In the genomic region with DNA sequence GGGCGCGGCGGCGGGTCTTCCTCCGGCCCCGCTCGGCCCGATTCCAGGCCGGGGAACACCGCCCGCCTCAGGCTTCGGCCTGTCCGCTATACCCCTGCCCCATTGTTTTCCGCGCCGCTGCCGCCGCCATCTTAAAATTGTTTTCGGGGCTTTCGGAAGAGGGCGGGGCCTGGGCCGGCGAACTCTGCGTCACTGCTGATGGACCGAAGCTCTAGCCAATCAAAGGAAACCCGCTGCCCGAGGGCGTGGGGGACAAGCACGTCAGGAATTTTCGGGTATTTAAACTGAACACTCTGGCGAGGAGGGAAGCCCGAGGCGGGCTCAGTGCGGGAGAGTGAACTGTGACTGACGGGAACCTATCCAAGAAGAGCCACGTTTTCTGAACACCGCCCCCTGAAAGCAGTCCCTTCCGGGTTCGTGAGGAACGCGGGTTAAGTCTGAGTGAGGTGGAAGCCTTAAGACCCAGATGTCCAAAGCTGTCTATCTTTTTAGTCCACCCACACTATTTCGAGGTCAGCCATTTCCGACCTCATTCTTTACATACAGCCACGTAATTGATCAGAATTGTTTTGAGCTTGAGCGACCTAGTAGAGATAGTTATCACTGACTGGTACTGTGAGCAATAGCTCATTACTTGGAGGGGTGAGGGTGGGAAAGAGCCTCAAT, we compare ENCODE assay signal across 8 mouse cellular contexts. TPM values are rescaled to one million over a fixed set of nuclear protein-coding genes. Genes with fewer than 3 reads are reported as not detected.
DNase-seq lines count a peak whose midpoint lies in the region; ATAC-seq and TF ChIP-seq lines count a peak whose summit lies in the region.

Maml1 (minus strand) TSS at position 122 of the 666 bp plus-strand sequence.

- TF ChIP-seq POLR2A in heart, adult 2 months (IDR thresholded peaks at IDR 0.05; ENCODE audit: insufficient read depth, low read depth, low read length): peak; percentile 97

- H3K4me2 ChIP-seq in embryonic facial prominence, embryonic 14.5 days (ENCODE audit: low read depth, low read length): peak within 1 kb of the TSS; percentile 86
- peak within 1 kb of the TSS; percentile 86 for H3K4me2 ChIP-seq in limb, embryonic 13.5 days (replicated peaks)
- peak within 1 kb of the TSS; percentile 62 for H3K4me2 ChIP-seq in midbrain, embryonic 16.5 days (ENCODE audit: low read length)

- ATAC-seq in embryonic facial prominence, embryonic 14.5 days (ENCODE audit: low read depth): peak; percentile 98
- peak; percentile 98 for ATAC-seq in limb, embryonic 13.5 days (ENCODE audit: low FRiP score, low read depth)
- ATAC-seq in midbrain, embryonic 16.5 days: peak; percentile 98

- H3K9me3 ChIP-seq in embryonic facial prominence, embryonic 14.5 days (ENCODE audit: control insufficient read depth, low read length): no peaks in the 10 kb centered on the region
- H3K9me3 ChIP-seq in limb, embryonic 13.5 days: no peaks in the 10 kb centered on the region
- no peaks in the 10 kb centered on the region for H3K9me3 ChIP-seq in midbrain, embryonic 16.5 days (replicated peaks; ENCODE audit: control insufficient read depth, low read length, poor library complexity, severe bottlenecking)

- TF ChIP-seq EP300 in heart, adult 2 months (IDR thresholded peaks at IDR 0.05; ENCODE audit: insufficient read depth, low read depth, low read length): peak; percentile 83

- intact Hi-C loops in heart, adult 2 months (cut with DNase I): loop anchor here (2.0 kb wide), 2 partner anchors 32 to 86 kb away; partner anchors contain the start of gene Canx

- peaks cover 44% of the 10 kb centered on the region for H3K36me3 ChIP-seq in embryonic facial prominence, embryonic 14.5 days (ENCODE audit: control insufficient read depth, insufficient read depth, low read length)
- peaks cover 10% of the 10 kb centered on the region for H3K36me3 ChIP-seq in heart, adult 2 months (ENCODE audit: control insufficient read depth, insufficient read depth, low read length)
- H3K36me3 ChIP-seq in limb, embryonic 13.5 days: peaks cover 50% of the 10 kb centered on the region
- H3K36me3 ChIP-seq in midbrain, embryonic 16.5 days (ENCODE audit: control insufficient read depth, insufficient read depth, low read length): peaks cover 14% of the 10 kb centered on the region

- peak within 1 kb of the TSS; percentile 98 for H3K4me3 ChIP-seq in embryonic facial prominence, embryonic 14.5 days (ENCODE audit: low read depth, low read length)
- H3K4me3 ChIP-seq in heart, adult 2 months: peak within 1 kb of the TSS; percentile 90
- H3K4me3 ChIP-seq in limb, embryonic 13.5 days: peak within 1 kb of the TSS; percentile 100
- H3K4me3 ChIP-seq in midbrain, embryonic 16.5 days (ENCODE audit: low read depth, low read length): peak within 1 kb of the TSS; percentile 99

- DNase-seq in 3T3-L1 (ENCODE audit: low read depth, low spot score): peak; percentile 99
- peak; percentile 89 to 95 for DNase-seq in adrenal gland, postnatal 4 days (ENCODE audit: low spot score in 2 of 2)
- DNase-seq in embryonic facial prominence, embryonic 14.5 days (ENCODE audit: low spot score): peak; percentile 99
- DNase-seq in heart, adult 2 months: peak; percentile 97 to 98
- peak; percentile 99 for DNase-seq in kidney, adult 8-10 months
- DNase-seq in spleen, postnatal 10 days (ENCODE audit: low spot score in 2 of 2): peak; percentile 92 to 96

- H3K27me3 ChIP-seq in embryonic facial prominence, embryonic 14.5 days (replicated peaks; ENCODE audit: control insufficient read depth, insufficient read depth, low read length): no peaks in the 10 kb centered on the region
- no peaks in the 10 kb centered on the region for H3K27me3 ChIP-seq in heart, adult 2 months (ENCODE audit: control insufficient read depth, insufficient read depth, low read length)
- no peaks in the 10 kb centered on the region for H3K27me3 ChIP-seq in limb, embryonic 13.5 days
- H3K27me3 ChIP-seq in midbrain, embryonic 16.5 days (ENCODE audit: control insufficient read depth, insufficient read depth, low read depth, low read length): no peaks in the 10 kb centered on the region

- peaks cover 6% of the 10 kb centered on the region for H3K79me2 ChIP-seq in heart, adult 2 months (replicated peaks; ENCODE audit: control insufficient read depth, insufficient read depth, low read length)

- peak within 1 kb of the TSS; percentile 99 for H3K9ac ChIP-seq in embryonic facial prominence, embryonic 14.5 days (ENCODE audit: low read depth, low read length)
- peak within 1 kb of the TSS; percentile 97 for H3K9ac ChIP-seq in heart, adult 2 months (ENCODE audit: low read depth, low read length)
- H3K9ac ChIP-seq in limb, embryonic 13.5 days: peak within 1 kb of the TSS; percentile 100
- peak within 1 kb of the TSS; percentile 98 for H3K9ac ChIP-seq in midbrain, embryonic 16.5 days (ENCODE audit: low read depth, low read length)

- peaks cover 15% of the 10 kb centered on the region for H3K4me1 ChIP-seq in embryonic facial prominence, embryonic 14.5 days (ENCODE audit: control insufficient read depth, insufficient read depth, low read length)
- peaks cover 12% of the 10 kb centered on the region for H3K4me1 ChIP-seq in heart, adult 2 months (ENCODE audit: control insufficient read depth, insufficient read depth, low read length)
- H3K4me1 ChIP-seq in limb, embryonic 13.5 days: peaks cover 24% of the 10 kb centered on the region
- peaks cover 28% of the 10 kb centered on the region for H3K4me1 ChIP-seq in midbrain, embryonic 16.5 days (ENCODE audit: control insufficient read depth, insufficient read depth, low read length)

- H3K27ac ChIP-seq in embryonic facial prominence, embryonic 14.5 days (replicated peaks; ENCODE audit: low read depth, low read length): peak within 1 kb of the TSS; percentile 99
- peak within 1 kb of the TSS; percentile 98 for H3K27ac ChIP-seq in heart, adult 2 months
- H3K27ac ChIP-seq in limb, embryonic 13.5 days: peak within 1 kb of the TSS; percentile 98
- H3K27ac ChIP-seq in midbrain, embryonic 16.5 days (ENCODE audit: low read length): peak within 1 kb of the TSS; percentile 98

- TF ChIP-seq CTCF in heart, adult 2 months (IDR thresholded peaks at IDR 0.05): peak; percentile 9; the same call in 1 of the 2 replicates

- under 1% methylated on average over 32 of the region's 45 CpGs for WGBS in embryonic facial prominence, embryonic 14.5 days
- under 1% methylated on average over 45 of the region's 45 CpGs for WGBS in heart, adult 2 months
- under 1% methylated on average over 45 of the region's 45 CpGs for WGBS in limb, embryonic 13.5 days
- WGBS in midbrain, embryonic 16.5 days: under 1% methylated on average over 45 of the region's 45 CpGs

RNA-seq across cellular contexts. Expression of gene Maml1, which starts in this region (rescaled TPM):
- 10 to 100 TPM; 34.4 to 36.7 TPM for total RNA-seq in adrenal gland, postnatal 4 days (2021)
- 10.0 and 10.7 TPM in 2 replicates for polyA plus RNA-seq in embryonic facial prominence, embryonic 14.5 days (2014; fragmentation: Nextera tagmentation; extraction: Ambion mirVana)
- 10 to 100 TPM in 1 of 2 experiments, 1 to 10 TPM in 1; 9.7 to 10.7 TPM for total RNA-seq in heart, adult 2 months (2021)
- 6.6 and 7.4 TPM in 2 replicates for polyA plus RNA-seq in heart, adult 2 months (2012; rRNA removed)
- 7.5 and 8.1 TPM in 2 replicates for polyA plus RNA-seq in limb, embryonic 13.5 days (2015; fragmentation: Nextera tagmentation; extraction: Ambion mirVana)
- polyA plus RNA-seq in midbrain, embryonic 16.5 days (2015; fragmentation: Nextera tagmentation; extraction: Ambion mirVana): 2.0 and 2.5 TPM in 2 replicates

Comparison
In these comparisons a context has a peak if more than half of its experiments do, and no peak if none do; other contexts are left out.
1. Peak in every context shown above with its lines: DNase-seq, ATAC-seq, H3K4me3 ChIP-seq and H3K27ac ChIP-seq.